Mouse (Mus musculus): ENCODE data around the gene Otulin. TPM values are rescaled to one million over a fixed set of nuclear protein-coding genes. Genes with fewer than 3 reads are reported as not detected.
A peak's percentile ranks its signal among the peaks of the same experiment; 100 is the strongest.

Otulin gene
- polyA plus RNA-seq, 1 experiment, result 26.0 TPM

- TF ChIP-seq CTCF (IDR thresholded peaks at IDR 0.05; ENCODE audit: borderline replicate concordance, insufficient read depth, low read depth, low read length) (no peak), POLR2A (IDR thresholded peaks at IDR 0.05; ENCODE audit: borderline replicate concordance, insufficient read depth, low read length) (no peak)
- 35% methylated on average over 6 of the region's 6 CpGs for WGBS
- no peak overlapping the region for H3K27ac ChIP-seq (ENCODE audit: insufficient read depth, low read length)
- H3K4me1 ChIP-seq (ENCODE audit: control insufficient read depth, insufficient read depth, low read length), result peaks cover 30% of the 10 kb centered on the region
- no peaks in the 10 kb centered on the region for H3K27me3 ChIP-seq (ENCODE audit: control insufficient read depth, insufficient read depth, low read length)
- peak; percentile 48 to 60 for DNase-seq
- H3K4me3 ChIP-seq (replicated peaks; ENCODE audit: insufficient read depth, low read depth, low read length), result no peak overlapping the region
Measured at GRCm38 (mm10) chr15:27583620-27584019, 46.9 kb downstream of the Otulin start.

DNA sequence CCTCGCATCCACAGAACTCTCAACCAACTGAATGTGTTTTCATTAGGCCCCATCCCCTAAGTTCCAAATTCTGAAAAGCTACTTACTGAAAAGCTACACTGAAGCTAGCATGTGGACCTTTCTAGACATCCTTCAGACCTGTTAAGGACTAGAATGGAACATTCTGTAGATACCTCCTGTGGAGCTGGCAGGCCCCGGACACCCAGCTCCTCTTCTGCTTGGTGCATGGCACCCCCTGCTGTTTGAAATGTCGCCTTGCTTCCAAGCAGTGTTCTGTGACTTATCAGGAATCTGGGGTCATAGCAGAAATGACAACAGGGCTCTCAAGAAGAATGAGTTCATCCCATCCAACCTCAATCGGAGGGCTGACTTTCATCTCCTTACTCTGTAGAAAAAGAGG is 47.5 kb downstream of the Otulin start:
- no peak overlapping the region for H3K4me3 ChIP-seq (replicated peaks; ENCODE audit: insufficient read depth, low read depth, low read length)
- 46% methylated on average over 4 of the region's 4 CpGs for WGBS
- no peak for TF ChIP-seq POLR2A (IDR thresholded peaks at IDR 0.05; ENCODE audit: borderline replicate concordance, insufficient read depth, low read length)
- TF ChIP-seq CTCF (IDR thresholded peaks at IDR 0.05; ENCODE audit: borderline replicate concordance, insufficient read depth, low read depth, low read length), result peak; percentile 61
- DNase-seq, result peak; percentile 54 to 63
- H3K27me3 ChIP-seq (ENCODE audit: control insufficient read depth, insufficient read depth, low read length), result no peaks in the 10 kb centered on the region
- peaks cover 24% of the 10 kb centered on the region for H3K4me1 ChIP-seq (ENCODE audit: control insufficient read depth, insufficient read depth, low read length)
- H3K27ac ChIP-seq (ENCODE audit: insufficient read depth, low read length), result no peak overlapping the region

DNA sequence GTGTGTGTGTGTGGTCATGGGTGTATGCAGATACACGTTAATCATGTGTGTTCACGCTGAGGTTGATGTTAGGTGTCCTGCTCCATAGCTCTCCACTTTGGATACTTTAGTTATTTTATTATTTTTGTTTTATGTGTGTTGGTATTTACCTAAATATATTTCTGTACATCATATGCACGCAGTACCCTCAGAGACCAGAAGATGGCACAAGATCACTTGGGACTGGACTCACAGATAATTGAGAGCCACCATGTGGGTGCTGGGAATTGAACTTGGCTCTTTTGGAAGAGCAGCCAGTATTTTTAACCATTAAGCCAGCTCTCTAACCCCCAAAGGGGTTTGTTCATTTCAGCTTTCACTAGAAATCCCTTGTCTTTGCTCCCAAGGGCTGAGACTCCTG is 48.1 kb downstream of the Otulin start:
- DNase-seq, result no peak
- TF ChIP-seq POLR2A (IDR thresholded peaks at IDR 0.05; ENCODE audit: borderline replicate concordance, insufficient read depth, low read length), result no peak
- TF ChIP-seq CTCF (IDR thresholded peaks at IDR 0.05; ENCODE audit: borderline replicate concordance, insufficient read depth, low read depth, low read length), result no peak
- no peaks in the 10 kb centered on the region for H3K27me3 ChIP-seq (ENCODE audit: control insufficient read depth, insufficient read depth, low read length)
- no peak overlapping the region; the same call in 1 of the 2 replicates for H3K27ac ChIP-seq (ENCODE audit: insufficient read depth, low read length)
- no peak overlapping the region for H3K4me3 ChIP-seq (replicated peaks; ENCODE audit: insufficient read depth, low read depth, low read length)
- H3K4me1 ChIP-seq (ENCODE audit: control insufficient read depth, insufficient read depth, low read length), result peaks cover 20% of the 10 kb centered on the region
- 82% methylated on average over 3 of the region's 3 CpGs for WGBS

- H3K4me3 ChIP-seq (replicated peaks; ENCODE audit: insufficient read depth, low read depth, low read length), result no peak overlapping the region
- DNase-seq, result no peak
- TF ChIP-seq POLR2A (IDR thresholded peaks at IDR 0.05; ENCODE audit: borderline replicate concordance, insufficient read depth, low read length) (no peak), CTCF (IDR thresholded peaks at IDR 0.05; ENCODE audit: borderline replicate concordance, insufficient read depth, low read depth, low read length) (no peak)
- peaks cover 20% of the 10 kb centered on the region for H3K4me1 ChIP-seq (ENCODE audit: control insufficient read depth, insufficient read depth, low read length)
- H3K27ac ChIP-seq (ENCODE audit: insufficient read depth, low read length), result no peak overlapping the region; the same call in 1 of the 2 replicates
- H3K27me3 ChIP-seq (ENCODE audit: control insufficient read depth, insufficient read depth, low read length), result no peaks in the 10 kb centered on the region
- 76% methylated on average over 3 of the region's 3 CpGs for WGBS
Measured at GRCm38 (mm10) chr15:27581640-27582039, 48.9 kb downstream of the Otulin start.

DNA sequence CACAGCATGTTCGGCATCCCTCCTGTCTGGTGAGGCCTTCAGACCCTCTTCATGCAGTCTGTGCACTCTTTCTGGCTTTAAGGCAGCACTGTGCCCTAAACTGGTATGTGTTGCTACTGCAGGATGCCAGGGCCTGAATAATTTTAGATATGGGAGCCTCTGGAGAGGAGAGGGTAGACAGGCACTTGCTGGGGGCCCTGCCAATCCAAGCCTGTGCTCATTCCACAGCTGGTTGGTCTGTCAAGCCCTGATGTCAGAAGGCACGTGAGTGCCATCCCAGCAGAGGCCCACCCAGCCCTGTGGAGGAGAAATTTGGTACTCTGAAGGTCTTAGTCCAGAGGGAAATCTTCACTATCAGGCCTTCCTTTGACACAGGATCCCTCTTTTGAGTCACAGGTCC is 49.7 kb downstream of the Otulin start:
- DNase-seq, result no peak
- peak overlapping the region; percentile 49; the same call in 1 of the 2 replicates for H3K27ac ChIP-seq (ENCODE audit: insufficient read depth, low read length)
- no peak for TF ChIP-seq POLR2A (IDR thresholded peaks at IDR 0.05; ENCODE audit: borderline replicate concordance, insufficient read depth, low read length)
- no peak for TF ChIP-seq CTCF (IDR thresholded peaks at IDR 0.05; ENCODE audit: borderline replicate concordance, insufficient read depth, low read depth, low read length)
- WGBS, result 34% methylated on average over 2 of the region's 2 CpGs
- no peak overlapping the region for H3K4me3 ChIP-seq (replicated peaks; ENCODE audit: insufficient read depth, low read depth, low read length)
- H3K4me1 ChIP-seq (ENCODE audit: control insufficient read depth, insufficient read depth, low read length), result peaks cover 20% of the 10 kb centered on the region
- H3K27me3 ChIP-seq (ENCODE audit: control insufficient read depth, insufficient read depth, low read length), result no peaks in the 10 kb centered on the region

DNA sequence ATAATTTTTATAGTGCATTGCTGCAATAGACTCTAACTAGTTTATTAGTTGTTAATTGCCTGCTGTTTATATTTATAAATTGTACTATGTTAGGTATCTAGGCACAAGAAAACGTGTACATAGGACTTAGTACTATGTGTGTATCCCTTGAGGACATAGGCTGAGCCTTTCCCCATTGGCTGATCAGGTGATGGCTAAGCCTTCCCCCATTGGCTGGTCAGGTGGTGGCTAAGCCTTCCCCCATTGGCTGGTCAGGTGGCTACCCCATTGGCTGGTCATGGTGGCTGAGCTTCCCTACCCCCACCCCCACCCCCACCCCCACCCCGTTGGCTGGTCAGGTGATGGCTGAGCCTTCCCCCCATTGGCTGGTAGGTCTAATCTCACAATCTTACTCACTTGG is 50.6 kb downstream of the Otulin start:
- 69% methylated on average over 2 of the region's 2 CpGs for WGBS
- Histone ChIP-seq H3K27me3 (ENCODE audit: control insufficient read depth, insufficient read depth, low read length) (no peaks in the 10 kb centered on the region), H3K4me3 (replicated peaks; ENCODE audit: insufficient read depth, low read depth, low read length) (no peak overlapping the region), H3K4me1 (ENCODE audit: control insufficient read depth, insufficient read depth, low read length) (peaks cover 25% of the 10 kb centered on the region), H3K27ac (ENCODE audit: insufficient read depth, low read length) (no peak overlapping the region)
- TF ChIP-seq POLR2A (IDR thresholded peaks at IDR 0.05; ENCODE audit: borderline replicate concordance, insufficient read depth, low read length) (no peak), CTCF (IDR thresholded peaks at IDR 0.05; ENCODE audit: borderline replicate concordance, insufficient read depth, low read depth, low read length) (no peak)
- DNase-seq, result no peak

DNA sequence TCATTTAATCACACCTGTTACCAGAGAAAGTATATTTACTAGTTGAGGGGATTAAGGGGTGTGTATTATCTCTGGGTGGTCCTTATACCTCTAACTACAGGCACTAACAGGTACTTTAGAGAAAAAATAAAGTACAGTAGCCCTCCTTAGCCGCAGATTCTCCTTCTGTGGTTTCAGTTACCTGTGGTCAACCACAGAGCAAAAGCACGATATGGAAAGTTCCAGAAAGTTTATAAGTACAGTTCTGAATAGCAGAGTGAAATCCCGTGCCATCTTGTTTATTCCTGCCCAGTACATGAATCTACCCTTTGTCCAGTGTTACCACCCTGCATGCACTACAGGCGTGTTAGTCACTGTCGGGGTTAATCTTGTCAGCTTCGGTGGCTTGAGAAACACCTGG is 51.6 kb downstream of the Otulin start:
- TF ChIP-seq POLR2A (IDR thresholded peaks at IDR 0.05; ENCODE audit: borderline replicate concordance, insufficient read depth, low read length) (no peak), CTCF (IDR thresholded peaks at IDR 0.05; ENCODE audit: borderline replicate concordance, insufficient read depth, low read depth, low read length) (no peak)
- H3K4me1 ChIP-seq (ENCODE audit: control insufficient read depth, insufficient read depth, low read length), result peaks cover 29% of the 10 kb centered on the region
- WGBS, result 92% methylated on average over 6 of the region's 6 CpGs
- no peak overlapping the region for H3K27ac ChIP-seq (ENCODE audit: insufficient read depth, low read length)
- no peak for DNase-seq
- no peaks in the 10 kb centered on the region for H3K27me3 ChIP-seq (ENCODE audit: control insufficient read depth, insufficient read depth, low read length)
- H3K4me3 ChIP-seq (replicated peaks; ENCODE audit: insufficient read depth, low read depth, low read length), result no peak overlapping the region

- no peak for DNase-seq
- no peak for TF ChIP-seq CTCF (IDR thresholded peaks at IDR 0.05; ENCODE audit: borderline replicate concordance, insufficient read depth, low read depth, low read length)
- no peak for TF ChIP-seq POLR2A (IDR thresholded peaks at IDR 0.05; ENCODE audit: borderline replicate concordance, insufficient read depth, low read length)
- H3K27ac ChIP-seq (ENCODE audit: insufficient read depth, low read length), result no peak overlapping the region
- no peak overlapping the region for H3K4me3 ChIP-seq (replicated peaks; ENCODE audit: insufficient read depth, low read depth, low read length)
- H3K4me1 ChIP-seq (ENCODE audit: control insufficient read depth, insufficient read depth, low read length), result peaks cover 25% of the 10 kb centered on the region
- no peaks in the 10 kb centered on the region for H3K27me3 ChIP-seq (ENCODE audit: control insufficient read depth, insufficient read depth, low read length)
- 58% methylated on average over 16 of the region's 16 CpGs for WGBS
Measured at GRCm38 (mm10) chr15:27577915-27578780, 52.3 kb downstream of the Otulin start.

Data from cerebellum, adult 2 months (tissue).